Mouse (Mus musculus): ENCODE measurements around the gene Pex16. TPM values are rescaled to one million over a fixed set of nuclear protein-coding genes. Genes with fewer than 3 reads are reported as not detected.

The Pex16 gene
- polyA plus RNA-seq, 1 experiment, result 28.2 TPM

- Histone ChIP-seq H3K36me3 (replicated peaks; ENCODE audit: low read length) (peaks cover 86% of the 10 kb centered on the region), H3K4me1 (peaks cover 89% of the 10 kb centered on the region), H3K9me3 (no peaks in the 10 kb centered on the region), H3K4me3 (replicated peaks) (no peak overlapping the region), H3K27me3 (replicated peaks) (no peaks in the 10 kb centered on the region)
- TF ChIP-seq FLI1 (IDR thresholded peaks at IDR 0.05; ENCODE audit: low read length), result no peak
- no peak for TF ChIP-seq GATA1 (IDR thresholded peaks at IDR 0.05; ENCODE audit: borderline replicate concordance, low read length)
Observed at GRCm38 (mm10) chr2:92425366-92425765, 50.9 kb downstream of the Pex16 start.

- no peak overlapping the region for H3K4me3 ChIP-seq (replicated peaks)
- H3K27me3 ChIP-seq (replicated peaks), result no peaks in the 10 kb centered on the region
- peaks cover 78% of the 10 kb centered on the region for H3K36me3 ChIP-seq (replicated peaks; ENCODE audit: low read length)
- no peak for TF ChIP-seq GATA1 (IDR thresholded peaks at IDR 0.05; ENCODE audit: borderline replicate concordance, low read length)
- no peak for TF ChIP-seq FLI1 (IDR thresholded peaks at IDR 0.05; ENCODE audit: low read length)
- H3K9me3 ChIP-seq, result no peaks in the 10 kb centered on the region
- H3K4me1 ChIP-seq, result peaks cover 100% of the 10 kb centered on the region
Observed at GRCm38 (mm10) chr2:92426426-92426825, 52.0 kb downstream of the Pex16 start.

- no peaks in the 10 kb centered on the region for H3K9me3 ChIP-seq
- H3K27me3 ChIP-seq (replicated peaks), result no peaks in the 10 kb centered on the region
- peaks cover 100% of the 10 kb centered on the region for H3K4me1 ChIP-seq
- no peak for TF ChIP-seq GATA1 (IDR thresholded peaks at IDR 0.05; ENCODE audit: borderline replicate concordance, low read length)
- H3K4me3 ChIP-seq (replicated peaks), result no peak overlapping the region
- H3K36me3 ChIP-seq (replicated peaks; ENCODE audit: low read length), result peaks cover 73% of the 10 kb centered on the region
Observed at GRCm38 (mm10) chr2:92427882-92428281, 53.4 kb downstream of the Pex16 start.

DNA sequence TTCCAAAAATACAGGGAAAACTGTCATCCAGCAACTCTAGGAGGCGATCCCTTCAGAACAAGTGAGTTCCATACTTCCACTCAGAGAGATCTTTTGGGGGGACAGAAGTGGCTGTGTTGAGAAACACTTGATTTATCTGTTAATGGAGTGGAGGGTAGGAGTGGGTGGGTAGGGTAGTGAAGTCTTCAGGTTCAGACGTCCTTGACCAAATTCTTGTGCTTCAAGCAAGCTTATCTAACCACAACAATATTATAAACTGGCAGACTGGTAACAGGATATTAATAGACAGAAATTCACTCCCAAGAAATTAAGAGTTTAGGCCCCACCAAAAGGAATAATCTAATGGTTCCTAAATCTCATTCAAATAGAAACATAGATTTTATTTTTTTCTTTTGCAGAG is 55.6 kb downstream of the Pex16 start:
- Histone ChIP-seq H3K4me3 (replicated peaks) (no peak overlapping the region), H3K4me1 (peaks cover 91% of the 10 kb centered on the region), H3K27me3 (replicated peaks) (no peaks in the 10 kb centered on the region), H3K9me3 (no peaks in the 10 kb centered on the region), H3K36me3 (replicated peaks; ENCODE audit: low read length) (peaks cover 51% of the 10 kb centered on the region)
- TF ChIP-seq FLI1 (IDR thresholded peaks at IDR 0.05; ENCODE audit: low read length), result no peak
- no peak for TF ChIP-seq GATA1 (IDR thresholded peaks at IDR 0.05; ENCODE audit: borderline replicate concordance, low read length)

Other genes with a start within 250 kb of the Pex16 start
- not detected in 2 replicates for gene Large2, start 193 bp downstream of the Pex16 start, polyA plus RNA-seq (2012; ENCODE audit: insufficient read depth, low replicate concordance)
- gene 1700029I15Rik, start 7.9 kb downstream of the Pex16 start, polyA plus RNA-seq (2012; ENCODE audit: insufficient read depth, low replicate concordance), result 3.6 TPM in 1 of 2 replicates, not detected in the other
- gene Mapk8ip1, start 26.6 kb downstream of the Pex16 start, polyA plus RNA-seq (2012; ENCODE audit: insufficient read depth, low replicate concordance), result 0.20 TPM in 1 of 2 replicates, not detected in the other
- 4.1 and 10.1 TPM in 2 replicates for gene Cry2, start 59.4 kb downstream of the Pex16 start, polyA plus RNA-seq (2012; ENCODE audit: insufficient read depth, low replicate concordance)
- gene Slc35c1, start 85.9 kb downstream of the Pex16 start, polyA plus RNA-seq (2012; ENCODE audit: insufficient read depth, low replicate concordance), result 10.3 and 11.7 TPM in 2 replicates
- gene Chst1, start 225.0 kb downstream of the Pex16 start, polyA plus RNA-seq (2012; ENCODE audit: insufficient read depth, low replicate concordance), result 0.45 TPM in 1 of 2 replicates, not detected in the other

Data from megakaryocyte, embryonic 14.5 days (primary cell).